Mouse (Mus musculus): ENCODE measurements at regions not wholly inside any gene's neighbourhood (a gene's known extent, or its start where the extent isn't known, plus 50 kb on each side); places are given as distances from the start of the nearest gene placed in this dataset.

GRCm38 (mm10) chr5:126127486-126127885, 595.9 kb downstream of the Tmem132b start:
- TF ChIP-seq POLR2A (IDR thresholded peaks at IDR 0.05; ENCODE audit: insufficient read depth, low read depth, low read length) (no peak), EP300 (IDR thresholded peaks at IDR 0.05; ENCODE audit: insufficient read depth, low read depth, low read length) (no peak)

All from heart, adult 2 months (tissue).